Mouse (Mus musculus): ENCODE results near the gene Tmem132b. TPM values are rescaled to one million over a fixed set of nuclear protein-coding genes. Genes with fewer than 3 reads are reported as not detected.

Tmem132b gene
- polyA plus RNA-seq, 1 experiment, result 0.06 TPM

- Histone ChIP-seq H3K27ac (ENCODE audit: insufficient read depth, low read depth, low read length) (no peak overlapping the region), H3K4me3 (ENCODE audit: low read depth, low read length) (no peak overlapping the region), H3K36me3 (ENCODE audit: control insufficient read depth, insufficient read depth, low read length) (no peaks in the 10 kb centered on the region), H3K4me1 (ENCODE audit: control insufficient read depth, insufficient read depth, insufficient read length, low read length) (no peaks in the 10 kb centered on the region), H3K27me3 (ENCODE audit: control insufficient read depth, insufficient read depth, low read length) (no peaks in the 10 kb centered on the region)
- TF ChIP-seq CTCF (IDR thresholded peaks at IDR 0.05; ENCODE audit: extremely low read depth, insufficient read length, insufficient replicate concordance, low read depth, low read length), result no peak
- no peak for TF ChIP-seq POLR2A (IDR thresholded peaks at IDR 0.05; ENCODE audit: low read depth, low read length)
- WGBS, result 16% methylated on average over 8 of the region's 8 CpGs
Observed at GRCm38 (mm10) chr5:125574886-125575285, 43.3 kb downstream of the Tmem132b start.

GRCm38 (mm10) chr5:125575866-125576265 lies 44.3 kb downstream of the Tmem132b start:
- Histone ChIP-seq H3K27ac (ENCODE audit: insufficient read depth, low read depth, low read length) (no peak overlapping the region), H3K4me3 (ENCODE audit: low read depth, low read length) (no peak overlapping the region), H3K4me1 (ENCODE audit: control insufficient read depth, insufficient read depth, insufficient read length, low read length) (no peaks in the 10 kb centered on the region), H3K27me3 (ENCODE audit: control insufficient read depth, insufficient read depth, low read length) (no peaks in the 10 kb centered on the region), H3K36me3 (ENCODE audit: control insufficient read depth, insufficient read depth, low read length) (no peaks in the 10 kb centered on the region)
- WGBS, result 82% methylated on average over 2 of the region's 2 CpGs
- no peak for TF ChIP-seq CTCF (IDR thresholded peaks at IDR 0.05; ENCODE audit: extremely low read depth, insufficient read length, insufficient replicate concordance, low read depth, low read length)
- no peak for TF ChIP-seq POLR2A (IDR thresholded peaks at IDR 0.05; ENCODE audit: low read depth, low read length)

- Histone ChIP-seq H3K4me3 (ENCODE audit: low read depth, low read length) (no peak overlapping the region), H3K4me1 (ENCODE audit: control insufficient read depth, insufficient read depth, insufficient read length, low read length) (no peaks in the 10 kb centered on the region), H3K27ac (ENCODE audit: insufficient read depth, low read depth, low read length) (no peak overlapping the region), H3K27me3 (ENCODE audit: control insufficient read depth, insufficient read depth, low read length) (no peaks in the 10 kb centered on the region), H3K36me3 (ENCODE audit: control insufficient read depth, insufficient read depth, low read length) (no peaks in the 10 kb centered on the region)
- WGBS, result 74% methylated on average over 13 of the region's 13 CpGs
- TF ChIP-seq POLR2A (IDR thresholded peaks at IDR 0.05; ENCODE audit: low read depth, low read length), result no peak
- TF ChIP-seq CTCF (IDR thresholded peaks at IDR 0.05; ENCODE audit: extremely low read depth, insufficient read length, insufficient replicate concordance, low read depth, low read length), result no peak
Observed at GRCm38 (mm10) chr5:125578661-125579060, 47.1 kb downstream of the Tmem132b start.

GRCm38 (mm10) chr5:125579153-125579552 lies 47.6 kb downstream of the Tmem132b start:
- no peaks in the 10 kb centered on the region for H3K27me3 ChIP-seq (ENCODE audit: control insufficient read depth, insufficient read depth, low read length)

GRCm38 (mm10) chr5:125583298-125583697 lies 51.7 kb downstream of the Tmem132b start:
- 69% methylated on average over 2 of the region's 2 CpGs for WGBS
- Histone ChIP-seq H3K36me3 (ENCODE audit: control insufficient read depth, insufficient read depth, low read length) (no peaks in the 10 kb centered on the region), H3K4me3 (ENCODE audit: low read depth, low read length) (no peak overlapping the region), H3K27me3 (ENCODE audit: control insufficient read depth, insufficient read depth, low read length) (no peaks in the 10 kb centered on the region), H3K27ac (ENCODE audit: insufficient read depth, low read depth, low read length) (no peak overlapping the region), H3K4me1 (ENCODE audit: control insufficient read depth, insufficient read depth, insufficient read length, low read length) (no peaks in the 10 kb centered on the region)
- TF ChIP-seq POLR2A (IDR thresholded peaks at IDR 0.05; ENCODE audit: low read depth, low read length) (no peak), CTCF (IDR thresholded peaks at IDR 0.05; ENCODE audit: extremely low read depth, insufficient read length, insufficient replicate concordance, low read depth, low read length) (no peak)

More at GRCm38 (mm10) chr5:125579153-125579552, 47.6 kb downstream of the Tmem132b start:
- 53% methylated on average over 4 of the region's 4 CpGs for WGBS
- TF ChIP-seq POLR2A (IDR thresholded peaks at IDR 0.05; ENCODE audit: low read depth, low read length) (no peak), CTCF (IDR thresholded peaks at IDR 0.05; ENCODE audit: extremely low read depth, insufficient read length, insufficient replicate concordance, low read depth, low read length) (peak; percentile 26; the same call in 1 of the 2 replicates)
- no peaks in the 10 kb centered on the region for H3K4me1 ChIP-seq (ENCODE audit: control insufficient read depth, insufficient read depth, insufficient read length, low read length)
- no peak overlapping the region for H3K4me3 ChIP-seq (ENCODE audit: low read depth, low read length)
- no peak overlapping the region for H3K27ac ChIP-seq (ENCODE audit: insufficient read depth, low read depth, low read length)
- H3K36me3 ChIP-seq (ENCODE audit: control insufficient read depth, insufficient read depth, low read length), result no peaks in the 10 kb centered on the region

DNA sequence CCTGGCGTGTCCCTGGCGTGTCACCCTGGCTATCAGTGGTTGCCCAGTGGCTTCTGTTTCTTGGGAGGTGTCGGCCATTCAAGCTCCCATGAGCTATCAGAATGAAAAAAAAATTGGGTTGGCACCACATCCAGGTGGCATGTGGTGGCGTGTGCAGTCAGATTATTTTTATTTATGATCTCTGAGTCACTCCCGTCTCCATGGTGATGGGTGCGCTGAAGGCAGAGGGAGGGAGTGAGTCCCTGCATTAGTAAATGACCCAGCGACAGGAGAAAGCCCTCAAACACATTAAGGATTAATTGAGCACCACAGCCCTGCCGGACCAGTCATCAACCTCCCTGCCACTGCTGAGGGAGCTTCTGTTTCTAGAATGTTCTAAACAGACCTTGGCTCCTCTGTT lies 52.3 kb downstream of the Tmem132b start:
- Histone ChIP-seq H3K4me1 (ENCODE audit: control insufficient read depth, insufficient read depth, insufficient read length, low read length) (no peaks in the 10 kb centered on the region), H3K27ac (ENCODE audit: insufficient read depth, low read depth, low read length) (no peak overlapping the region), H3K36me3 (ENCODE audit: control insufficient read depth, insufficient read depth, low read length) (no peaks in the 10 kb centered on the region), H3K4me3 (ENCODE audit: low read depth, low read length) (no peak overlapping the region), H3K27me3 (ENCODE audit: control insufficient read depth, insufficient read depth, low read length) (no peaks in the 10 kb centered on the region)
- WGBS, result 41% methylated on average over 8 of the region's 8 CpGs
- no peak for TF ChIP-seq CTCF (IDR thresholded peaks at IDR 0.05; ENCODE audit: extremely low read depth, insufficient read length, insufficient replicate concordance, low read depth, low read length)

- no peak overlapping the region for H3K4me3 ChIP-seq (ENCODE audit: low read depth, low read length)
- WGBS, result 68% methylated on average over 5 of the region's 5 CpGs
- no peaks in the 10 kb centered on the region for H3K27me3 ChIP-seq (ENCODE audit: control insufficient read depth, insufficient read depth, low read length)
- TF ChIP-seq POLR2A (IDR thresholded peaks at IDR 0.05; ENCODE audit: low read depth, low read length) (no peak), CTCF (IDR thresholded peaks at IDR 0.05; ENCODE audit: extremely low read depth, insufficient read length, insufficient replicate concordance, low read depth, low read length) (no peak)
- H3K36me3 ChIP-seq (ENCODE audit: control insufficient read depth, insufficient read depth, low read length), result no peaks in the 10 kb centered on the region
- no peaks in the 10 kb centered on the region for H3K4me1 ChIP-seq (ENCODE audit: control insufficient read depth, insufficient read depth, insufficient read length, low read length)
- H3K27ac ChIP-seq (ENCODE audit: insufficient read depth, low read depth, low read length), result no peak overlapping the region
Observed at GRCm38 (mm10) chr5:125585211-125585610, 53.6 kb downstream of the Tmem132b start.

DNA sequence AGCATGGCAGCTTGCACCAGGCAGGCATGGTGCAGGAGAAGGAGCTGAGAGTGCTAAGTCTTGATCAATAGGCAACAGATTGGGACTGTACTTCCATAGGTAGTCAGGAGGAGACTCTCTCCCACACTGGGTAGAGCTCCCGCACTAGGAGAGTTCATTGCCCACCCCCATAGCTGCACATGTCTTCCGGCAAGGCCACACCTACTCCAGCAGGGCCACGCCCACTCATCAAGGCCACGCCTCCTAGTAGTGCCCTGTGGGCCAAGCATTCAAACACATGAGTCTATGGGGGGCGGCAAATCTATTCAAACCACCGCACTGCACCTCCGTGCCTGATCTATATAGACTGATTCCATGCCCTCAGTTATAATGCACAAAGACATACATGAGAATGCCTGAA lies 56.6 kb downstream of the Tmem132b start:
- TF ChIP-seq POLR2A (IDR thresholded peaks at IDR 0.05; ENCODE audit: low read depth, low read length) (no peak), CTCF (IDR thresholded peaks at IDR 0.05; ENCODE audit: extremely low read depth, insufficient read length, insufficient replicate concordance, low read depth, low read length) (no peak)
- 62% methylated on average over 7 of the region's 7 CpGs for WGBS

More for the DNA sequence above, 56.6 kb downstream of the Tmem132b start:
- Histone ChIP-seq H3K4me1 (ENCODE audit: control insufficient read depth, insufficient read depth, insufficient read length, low read length) (no peaks in the 10 kb centered on the region), H3K27ac (ENCODE audit: insufficient read depth, low read depth, low read length) (no peak overlapping the region), H3K4me3 (ENCODE audit: low read depth, low read length) (no peak overlapping the region), H3K27me3 (ENCODE audit: control insufficient read depth, insufficient read depth, low read length) (no peaks in the 10 kb centered on the region), H3K36me3 (ENCODE audit: control insufficient read depth, insufficient read depth, low read length) (no peaks in the 10 kb centered on the region)
